Mouse (Mus musculus) small intestine, adult 2 months (tissue): ENCODE measurements around the gene Gramd1b.

ENCODE experiments used
- CTCF ChIP-seq: fragments of 200-500 bp; IDR thresholded peaks from 2 replicates; pipeline ENCODE4 v1.5.1; 2012; ENCODE audit warnings: low read depth, mild to moderate bottlenecking, control low read depth, inconsistent platforms, low read length, moderate library complexity, mixed read lengths; ENCODE audit not compliant: insufficient replicate concordance, insufficient read length; ENCODE audit errors: extremely low read depth
- POLR2A ChIP-seq: fragments of 200-500 bp; IDR thresholded peaks from 2 replicates; pipeline ENCODE4 v1.6.1; 2012; ENCODE audit warnings: low read depth, mild to moderate bottlenecking, control low read depth, inconsistent platforms, low read length, moderate library complexity

DNA sequence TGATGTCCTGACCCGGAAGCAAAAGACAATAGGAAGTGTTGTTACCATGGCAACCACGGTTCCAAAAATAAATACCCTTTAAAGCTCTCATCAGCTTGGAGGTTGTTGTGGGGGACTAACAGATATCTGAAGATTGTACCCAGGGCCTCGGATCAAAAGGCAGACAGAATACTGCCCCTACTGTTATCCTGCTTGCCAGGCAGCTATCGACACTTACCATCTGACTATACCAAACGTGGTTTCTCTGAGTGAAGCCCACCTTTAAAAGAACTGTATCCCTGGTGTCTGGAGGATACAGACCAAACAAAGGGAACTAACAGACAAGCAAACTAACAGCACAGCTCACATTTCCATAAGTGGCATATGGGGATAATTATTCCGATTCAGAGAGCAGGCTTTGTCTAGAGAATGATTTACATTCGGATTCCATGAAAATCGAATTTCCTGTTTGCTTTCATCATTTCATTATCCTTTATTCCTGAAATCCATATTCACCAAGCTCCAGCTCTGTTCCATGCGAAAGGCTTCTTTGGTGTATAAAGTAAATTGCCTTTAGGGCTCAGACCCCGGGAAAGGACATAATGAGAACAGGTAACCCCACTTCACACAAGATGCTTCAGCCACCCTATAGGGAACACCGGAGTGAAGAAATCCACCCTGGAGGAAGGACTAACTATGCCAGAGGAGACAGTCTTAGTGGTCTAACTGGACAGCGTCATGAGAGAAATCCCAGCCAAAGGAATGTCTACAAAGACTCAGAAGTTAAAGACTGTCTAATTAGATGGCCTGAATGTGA lies 92.3 kb downstream of the Gramd1b start:
- TF ChIP-seq CTCF, result no peak
- TF ChIP-seq POLR2A, result no peak
